Mouse (Mus musculus) left cerebral cortex, adult 8-10 months (tissue): ENCODE data around the gene Gm20388. TPM values are rescaled to one million over a fixed set of nuclear protein-coding genes. Genes with fewer than 3 reads are reported as not detected.
A peak's percentile ranks its signal among the peaks of the same experiment; 100 is the strongest.

ENCODE experiments used
- DNase-seq, 2 experiments: peaks; one replicate each; pipeline ENCODE4 v3.0.0; 2022; ENCODE audit warnings: low spot score in 2 of 2
- total RNA-seq, 4 experiments: library from RNA; stranded (reverse); gene quantifications; 2 replicates each; pipeline ENCODE4 v1.2.4; 2022

Gene Gm20388
- total RNA-seq, 4 experiments from 2014 or later: 10.4 to 20.8 (median 16.4) TPM

GRCm38 (mm10) chr8:122217456-122218177, 2307.0 kb downstream of the Gm20388 start:
- no peak for DNase-seq

DNA sequence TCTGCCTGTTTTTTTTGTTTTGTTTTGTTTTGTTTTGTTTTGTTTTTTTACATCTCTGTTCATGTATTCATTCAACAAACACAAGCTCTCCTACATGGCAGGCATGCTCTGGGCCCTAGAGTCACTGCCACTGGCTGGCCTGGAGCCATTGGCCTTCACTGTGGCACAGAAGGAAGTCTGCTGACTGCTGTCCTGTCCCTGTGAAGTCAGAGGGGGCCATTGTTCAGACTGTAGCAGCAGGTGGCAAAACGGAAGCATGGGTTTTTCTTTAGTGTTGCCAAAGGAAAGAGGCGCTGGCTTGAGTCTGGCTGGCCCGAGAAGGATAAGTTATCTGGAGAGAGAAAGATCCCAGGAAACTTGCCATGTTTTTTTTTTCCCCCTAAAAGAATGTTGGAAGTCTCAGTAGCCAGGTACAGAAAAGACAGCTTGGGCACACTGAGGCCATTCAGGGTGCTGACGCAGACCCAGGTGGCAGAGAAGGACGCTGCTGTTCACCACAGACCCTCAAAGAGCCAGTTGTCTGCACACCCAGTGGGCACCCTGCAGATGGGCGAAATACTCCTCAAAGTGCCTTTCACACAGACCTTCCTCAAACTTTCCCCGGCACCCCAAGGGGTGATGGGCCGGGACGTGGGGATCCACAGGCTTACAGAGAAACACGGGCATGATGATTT, 2313.5 kb downstream of the Gm20388 start:
- no peak for DNase-seq

GRCm38 (mm10) chr8:122224650-122225022, 2314.0 kb downstream of the Gm20388 start:
- DNase-seq: no peak

GRCm38 (mm10) chr8:122225446-122225845, 2314.8 kb downstream of the Gm20388 start:
- no peak for DNase-seq

DNA sequence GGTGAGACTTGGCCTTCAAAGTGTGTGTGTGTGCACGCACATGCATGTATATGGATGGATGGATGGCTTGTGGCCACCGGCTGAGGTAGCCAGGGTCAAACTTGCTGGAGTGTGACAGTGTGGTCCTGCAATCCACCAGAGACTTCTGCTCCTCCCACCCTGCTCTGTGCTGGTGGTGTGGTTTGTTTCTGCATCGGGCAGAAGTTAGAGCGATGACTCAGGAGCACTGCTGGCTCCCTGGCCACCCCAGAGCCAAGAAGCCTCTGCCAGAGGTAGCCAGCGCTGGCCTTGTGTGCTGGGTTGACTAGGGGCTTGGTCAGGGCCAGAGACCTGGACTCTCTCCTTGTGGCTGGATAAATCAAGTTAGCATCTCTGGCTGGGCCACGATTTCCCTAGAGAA, 2316.7 kb downstream of the Gm20388 start:
- DNase-seq: no peak

GRCm38 (mm10) chr8:122228792-122229575, 2318.3 kb downstream of the Gm20388 start:
- no peak for DNase-seq

- no peak for DNase-seq
Measured at GRCm38 (mm10) chr8:122229819-122230711, 2319.4 kb downstream of the Gm20388 start.

GRCm38 (mm10) chr8:122230712-122231337, 2320.2 kb downstream of the Gm20388 start:
- peak in 1 of 2 experiments; percentile 77 for DNase-seq

DNA sequence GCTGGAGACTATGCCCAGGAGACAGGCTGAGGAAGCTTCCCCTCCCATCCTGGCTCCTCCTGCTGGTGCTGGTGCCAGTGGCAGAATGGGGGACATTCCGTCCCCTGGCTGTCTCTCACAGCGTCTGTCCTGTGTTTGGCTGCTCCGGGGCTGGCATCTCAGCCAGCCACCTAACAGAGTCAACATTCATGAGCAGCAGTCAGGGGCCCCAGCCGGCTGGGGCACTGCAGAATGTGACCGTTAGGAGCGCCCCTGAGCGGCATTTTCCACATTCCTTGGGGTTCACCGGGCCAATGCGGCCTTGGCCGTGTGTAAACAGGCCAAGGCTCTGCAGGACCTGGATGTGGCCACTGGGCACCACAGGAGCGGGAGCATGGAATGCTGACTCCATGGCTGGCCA, 2323.4 kb downstream of the Gm20388 start:
- DNase-seq: no peak

GRCm38 (mm10) chr8:122236521-122236920, 2325.9 kb downstream of the Gm20388 start:
- DNase-seq: no peak

- no peak for DNase-seq
Measured at GRCm38 (mm10) chr8:122238225-122238624, 2327.6 kb downstream of the Gm20388 start.

- DNase-seq: no peak
Measured at GRCm38 (mm10) chr8:122238731-122239130, 2328.1 kb downstream of the Gm20388 start.

- no peak for DNase-seq
Measured at GRCm38 (mm10) chr8:122240241-122241026, 2329.8 kb downstream of the Gm20388 start.

- no peak for DNase-seq
Measured at GRCm38 (mm10) chr8:122243310-122243709, 2332.7 kb downstream of the Gm20388 start.

DNA sequence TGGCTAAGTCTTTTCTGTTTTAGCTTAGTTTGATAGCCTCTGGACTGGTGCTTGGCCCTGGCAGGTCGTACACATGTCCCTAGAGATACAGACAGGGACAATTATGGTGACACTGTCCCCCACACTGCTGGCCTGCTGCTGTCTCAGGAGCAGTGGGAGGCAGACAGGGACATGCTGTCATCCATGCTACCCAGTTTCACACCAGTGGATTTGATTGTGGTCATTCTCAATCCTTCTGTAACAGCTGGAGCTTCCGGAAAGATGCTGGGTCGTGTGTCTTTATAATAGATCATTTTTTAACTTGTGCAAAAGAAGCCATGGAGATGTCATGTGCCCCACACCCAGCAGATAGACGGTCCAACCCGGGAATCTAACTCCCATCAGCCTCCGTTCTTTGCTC, 2334.5 kb downstream of the Gm20388 start:
- no peak for DNase-seq

DNA sequence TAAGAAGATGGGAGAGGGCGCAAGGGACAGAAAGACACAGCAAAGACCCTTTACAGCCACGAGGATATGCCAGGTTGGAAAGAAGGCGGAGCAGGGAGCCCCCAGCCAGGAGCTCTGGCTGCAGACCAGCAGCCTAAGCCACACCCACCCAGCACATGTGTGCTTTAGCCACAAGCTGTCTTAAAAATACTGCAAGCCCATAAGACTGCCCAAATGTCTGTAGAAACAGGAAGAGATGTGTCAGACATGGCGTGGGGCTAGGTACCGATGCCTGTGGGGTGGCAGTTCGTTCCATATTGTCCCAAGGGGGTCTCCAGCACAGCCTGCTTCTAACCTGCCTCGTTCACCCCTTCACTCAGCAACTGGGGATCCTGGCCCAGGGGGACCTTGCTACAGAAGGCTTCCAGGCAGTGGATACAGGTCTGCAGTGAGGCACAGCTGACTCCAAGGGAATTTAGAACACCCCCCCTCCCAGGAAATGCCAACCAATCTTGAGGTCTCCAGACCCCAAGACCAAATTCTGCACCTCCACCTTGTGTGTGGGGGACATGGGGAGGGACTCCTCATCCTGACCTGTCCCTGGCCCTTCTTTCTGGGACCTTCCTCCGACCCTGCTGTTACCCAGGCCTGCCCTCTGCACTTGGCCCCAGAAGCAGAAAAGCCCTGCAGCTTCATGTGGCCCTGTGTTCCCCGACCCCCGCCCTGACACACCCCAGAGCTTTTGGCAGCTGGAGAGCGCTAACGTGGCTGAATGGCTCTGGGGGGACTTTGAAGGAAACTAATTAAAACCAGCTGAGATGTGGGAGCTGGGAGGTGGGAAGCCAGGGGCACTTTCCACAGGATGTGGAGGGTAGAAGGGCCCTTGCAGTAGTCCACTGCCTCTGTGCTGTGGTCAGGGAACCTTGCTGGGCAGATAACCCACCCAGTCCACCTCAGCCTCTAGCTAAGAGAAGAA, 2335.9 kb downstream of the Gm20388 start:
- DNase-seq: no peak

DNA sequence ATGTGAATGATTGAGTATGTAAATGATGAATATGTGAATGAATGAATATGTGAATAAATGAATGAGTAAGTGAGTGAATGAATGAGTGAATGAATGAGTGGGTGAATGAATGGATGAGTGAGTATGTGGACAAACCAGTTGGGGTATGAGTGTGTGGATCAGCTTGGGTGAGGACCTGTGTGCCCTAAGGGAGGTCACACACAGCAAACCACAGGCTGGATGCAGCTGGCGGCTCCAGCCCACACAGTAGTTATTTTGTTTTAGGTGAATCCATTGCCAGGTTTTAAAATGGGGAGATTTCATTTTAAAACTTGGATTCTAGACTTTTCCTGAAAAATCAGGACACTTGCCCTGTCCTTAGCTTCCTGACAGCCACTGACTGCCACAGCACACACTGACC, 2341.1 kb downstream of the Gm20388 start:
- DNase-seq: no peak

GRCm38 (mm10) chr8:122252366-122252765, 2341.7 kb downstream of the Gm20388 start:
- DNase-seq: no peak

- peak in 1 of 2 experiments; percentile 82 for DNase-seq
Measured at GRCm38 (mm10) chr8:122259351-122259750, 2348.7 kb downstream of the Gm20388 start.
